9 mouse cellular contexts compared by ENCODE assay signal in the genomic region with DNA sequence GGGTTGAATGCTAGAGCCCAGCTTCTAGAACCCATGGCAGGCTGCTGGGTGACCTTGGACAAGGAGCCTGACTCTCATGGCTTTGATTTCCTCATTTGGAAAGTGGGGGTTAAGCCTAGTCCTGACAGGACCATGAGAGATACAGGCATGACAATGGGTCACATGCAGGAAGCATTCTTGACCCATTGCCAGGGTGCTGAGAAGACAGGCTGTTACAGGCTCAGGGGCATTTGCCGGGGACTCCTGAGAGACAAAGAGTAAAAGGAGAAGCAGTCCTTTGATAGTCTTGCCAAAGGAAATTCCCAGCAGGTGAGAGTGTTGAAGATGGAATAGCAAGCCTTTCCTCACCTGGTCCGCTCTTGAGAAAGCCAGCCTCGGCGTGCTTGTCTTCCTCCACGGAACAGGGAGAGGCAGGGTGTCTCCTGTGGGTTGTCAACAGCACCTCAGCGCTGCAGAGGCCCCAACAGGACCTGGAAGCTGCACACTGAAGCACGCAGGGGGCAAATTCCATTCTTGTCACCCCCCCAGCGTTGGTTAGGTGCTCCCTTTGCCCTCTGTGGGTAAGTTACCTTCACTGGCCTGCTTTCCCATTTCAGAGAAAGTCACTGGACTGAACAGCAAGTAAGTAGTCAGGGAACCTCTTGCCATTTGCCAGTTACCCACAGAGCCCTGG.
DNase-seq lines count a peak whose midpoint lies in the region; TF ChIP-seq lines count a peak whose summit lies in the region.
"Had no signal": no experiment of that assay in that cellular context is flagged by ENCODE, and none has a peak within 500 bp of the region (broad histone marks: within the 10 kb centered on the region; RNA-seq: fewer than 3 reads in every experiment).

No protein-coding gene starts in this region.

- peaks cover 95% of the 10 kb centered on the region for H3K79me2 ChIP-seq in CH12.LX (replicated peaks; ENCODE audit: control insufficient read depth, extremely low read depth, insufficient read depth, poor library complexity, severe bottlenecking)

- no peaks in the 10 kb centered on the region for H3K9me3 ChIP-seq in CH12.LX (replicated peaks; ENCODE audit: low read length)
- H3K9me3 ChIP-seq in embryonic facial prominence, embryonic 10.5 days, result no peaks in the 10 kb centered on the region

- H3K27ac ChIP-seq in CH12.LX (ENCODE audit: insufficient read depth, low read depth), result peak overlapping the region; percentile 45
- H3K27ac ChIP-seq in embryonic facial prominence, embryonic 10.5 days (replicated peaks), result 0 out of 2 replicates have a peak overlapping the region, but pooled peaks have one; percentile 4
- H3K27ac ChIP-seq: gastrocnemius, adult 2 months; layer of hippocampus, adult 2 months had no signal

- no peak overlapping the region for H3K4me2 ChIP-seq in CH12.LX (ENCODE audit: insufficient read depth, low read depth, poor library complexity, severe bottlenecking)

- H3K4me1 ChIP-seq in CH12.LX (ENCODE audit: control insufficient read depth in 1 of 2, insufficient read depth in 2 of 2), result peaks cover 39 to 99% of the 10 kb centered on the region in 2 experiments
- no peaks in the 10 kb centered on the region for H3K4me1 ChIP-seq in embryonic facial prominence, embryonic 10.5 days

- WGBS in embryonic facial prominence, embryonic 10.5 days, result 71% methylated on average over 8 of the region's 8 CpGs

- DNase-seq in CH12.LX (ENCODE audit: extremely low read depth), result no peak
- DNase-seq in Muller cell, postnatal 12 days (ENCODE audit: inconsistent ontology term), result peak; percentile 37
- DNase-seq in embryonic facial prominence, embryonic 10.5 days (ENCODE audit: low spot score), result no peak
- peak; percentile 85 to 87 for DNase-seq in kidney, adult 8-10 months
- DNase-seq in layer of hippocampus, adult 9-11 months, result no peak
- DNase-seq in right cerebral cortex, postnatal 25 days, result no peak
- no peak for DNase-seq in right cerebral cortex, postnatal 10 days (ENCODE audit: low spot score in 2 of 2)
- DNase-seq: gastrocnemius, adult 2 months had no signal

- no peak overlapping the region for H3K4me3 ChIP-seq in CH12.LX (replicated peaks in 1 of 3; ENCODE audit: low read depth in 2 of 3, low read length in 2 of 3, poor library complexity in 1 of 3)
- no peak overlapping the region for H3K4me3 ChIP-seq in embryonic facial prominence, embryonic 10.5 days
- H3K4me3 ChIP-seq: gastrocnemius, adult 2 months; layer of hippocampus, adult 2 months had no signal

- no peak for TF ChIP-seq RAD21 in CH12.LX (IDR thresholded peaks at IDR 0.05; ENCODE audit: low read depth, low read length)

- TF ChIP-seq POLR2A in CH12.LX (IDR thresholded peaks at IDR 0.05; ENCODE audit: low read depth, low read length), result no peak

- no peaks in the 10 kb centered on the region for H3K27me3 ChIP-seq in CH12.LX (replicated peaks)
- no peaks in the 10 kb centered on the region for H3K27me3 ChIP-seq in embryonic facial prominence, embryonic 10.5 days (replicated peaks; ENCODE audit: low read depth, poor library complexity, severe bottlenecking)

- dilution Hi-C loops in CH12.LX (cut with MboI; ENCODE audit: extremely low pct_ligation_motif_present, extremely low pct_unique_long_range_greater_than_20kb, low sequenced_read_pairs), result no loop called here

- no peak for TF ChIP-seq EP300 in CH12.LX (IDR thresholded peaks at IDR 0.05; ENCODE audit: low read length)

- no peak for TF ChIP-seq CTCF in CH12.LX (conservative IDR thresholded peaks at IDR 0.05 in 1 of 2, IDR thresholded peaks at IDR 0.05 in 1 of 2; ENCODE audit: low read depth in 2 of 2, low read length in 2 of 2)

- H3K9ac ChIP-seq in CH12.LX (ENCODE audit: insufficient read depth, low read depth), result no peak overlapping the region

- in situ Hi-C loops in CH12.LX (cut with MboI; ENCODE audit: low pct_ligation_motif_present, low pct_unique_long_range_greater_than_20kb, low sequenced_read_pairs), result no loop called here

- H3K36me3 ChIP-seq in CH12.LX (replicated peaks in 1 of 2; ENCODE audit: control insufficient read depth in 1 of 2, insufficient read depth in 1 of 2, low read length in 1 of 2), result peaks cover 36 to 95% of the 10 kb centered on the region in 2 experiments
- H3K36me3 ChIP-seq in embryonic facial prominence, embryonic 10.5 days (replicated peaks), result no peaks in the 10 kb centered on the region

TF ChIP-seq in CH12.LX, 34 proteins besides CTCF, POLR2A, EP300 and RAD21:
- no peak for TF ChIP-seq JUND (conservative IDR thresholded peaks at IDR 0.05; ENCODE audit: low read depth, low read length)
- TF ChIP-seq SIN3A (IDR thresholded peaks at IDR 0.05; ENCODE audit: low read length), result no peak
- TF ChIP-seq NRF1 (IDR thresholded peaks at IDR 0.05; ENCODE audit: low read depth, low read length), result no peak
- TF ChIP-seq ETS1 (conservative IDR thresholded peaks at IDR 0.05; ENCODE audit: low read depth, low read length), result no peak
- TF ChIP-seq ZMIZ1 (IDR thresholded peaks at IDR 0.05; ENCODE audit: low read depth, low read length), result no peak
- TF ChIP-seq BHLHE40 (IDR thresholded peaks at IDR 0.05; ENCODE audit: low read depth, low read length), result no peak
- no peak for TF ChIP-seq RCOR1 (conservative IDR thresholded peaks at IDR 0.05; ENCODE audit: low read depth, low read length)
- TF ChIP-seq NELFE (IDR thresholded peaks at IDR 0.05; ENCODE audit: low read depth, low read length), result no peak
- TF ChIP-seq TBP (conservative IDR thresholded peaks at IDR 0.05; ENCODE audit: low read depth, low read length), result no peak
- no peak for TF ChIP-seq ELF1 (IDR thresholded peaks at IDR 0.05; ENCODE audit: low read depth, low read length)
- TF ChIP-seq UBTF (IDR thresholded peaks at IDR 0.05; ENCODE audit: low read depth, low read length), result no peak

Comparison
In these comparisons a context has a peak if more than half of its experiments do, and no peak if none do; other contexts are left out.
1. DNase-seq: peak in Muller cell, postnatal 12 days (single experiment) and kidney, adult 8-10 months (2 of 2); none in CH12.LX (single experiment), embryonic facial prominence, embryonic 10.5 days (single experiment), layer of hippocampus, adult 9-11 months (single experiment), right cerebral cortex, postnatal 25 days (single experiment) and right cerebral cortex, postnatal 10 days (0 of 2).